Mouse (Mus musculus) CD4-positive naive resting alpha-beta T cell, adult 76 days (primary cell): ENCODE measurements around the gene Agtpbp1. TPM values are rescaled to one million over a fixed set of nuclear protein-coding genes. Genes with fewer than 3 reads are reported as not detected.

ENCODE experiments used
- total RNA-seq: library from RNA; stranded (reverse); gene quantifications from one replicate; pipeline ENCODE4 v1.2.4, GENCODE M21; 2023

The Agtpbp1 gene
- 48.9 TPM for total RNA-seq

GRCm38 (mm10) chr13:59584947-59585647 lies at the start of gene Agtpbp1, which contains the start of gene Naa35:
TSS of gene Agtpbp1 (minus strand) at chr13:59585227.
TSS of gene Naa35 (plus strand) at chr13:59585259.

Other genes starting within 250 kb of the Agtpbp1 start
- 53.9 TPM for gene Naa35, start within 50 bp of the Agtpbp1 start, total RNA-seq
- gene Golm1, start 90.6 kb upstream of the Agtpbp1 start, total RNA-seq = 33.0 TPM
- not detected for gene 4921517D22Rik, start 108.9 kb upstream of the Agtpbp1 start, total RNA-seq
- not detected for gene Spata31d1a, start 125.1 kb upstream of the Agtpbp1 start, total RNA-seq
- gene Spata31d1b, start 127.1 kb upstream of the Agtpbp1 start, total RNA-seq = not detected
- gene Spata31d1d, start 146.5 kb upstream of the Agtpbp1 start, total RNA-seq = not detected
- gene 1700014D04Rik, start 161.5 kb upstream of the Agtpbp1 start, total RNA-seq = 0.23 TPM
- gene Isca1, start 184.6 kb upstream of the Agtpbp1 start, total RNA-seq = 110 TPM
- gene Gm49354, start 197.0 kb upstream of the Agtpbp1 start, total RNA-seq = not detected
- 245 TPM for gene Tut7, start 237.9 kb upstream of the Agtpbp1 start, total RNA-seq